Mouse (Mus musculus) right cerebral cortex, adult 18-20 months (tissue): ENCODE results near the gene Olfr716.
"Not testable (repeated sequence)": the region's sequence is repeated elsewhere in the genome, so short reads cannot be mapped to it uniquely, and the experiment has no call there.

ENCODE experiments used
- DNase-seq: peaks from one replicate; pipeline ENCODE4 v3.0.0; 2022; ENCODE audit warnings: mixed read lengths

Olfr716 gene

DNA sequence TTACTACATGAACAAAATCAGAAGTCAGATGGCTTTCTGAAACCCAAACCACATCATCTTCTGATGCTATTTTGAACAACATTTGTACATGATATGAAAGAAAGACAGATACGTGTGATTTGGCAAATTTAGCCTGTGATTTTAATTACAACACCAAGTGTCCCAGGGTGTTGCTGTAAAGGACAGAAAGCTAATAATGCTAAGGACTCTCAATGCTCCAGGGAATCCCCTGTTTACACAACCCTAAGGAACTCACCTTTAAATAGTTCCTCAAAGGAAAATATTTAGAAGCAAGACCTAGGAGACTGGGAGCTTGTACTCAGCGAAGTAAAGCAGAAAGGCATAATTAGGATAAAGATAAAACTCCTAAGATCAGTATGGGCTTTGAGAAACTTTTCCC, at the start of gene Olfr716:
Olfr716 (plus strand) TSS at position 301 of the 400 bp plus-strand sequence.
- not testable (repeated sequence) for DNase-seq

DNA sequence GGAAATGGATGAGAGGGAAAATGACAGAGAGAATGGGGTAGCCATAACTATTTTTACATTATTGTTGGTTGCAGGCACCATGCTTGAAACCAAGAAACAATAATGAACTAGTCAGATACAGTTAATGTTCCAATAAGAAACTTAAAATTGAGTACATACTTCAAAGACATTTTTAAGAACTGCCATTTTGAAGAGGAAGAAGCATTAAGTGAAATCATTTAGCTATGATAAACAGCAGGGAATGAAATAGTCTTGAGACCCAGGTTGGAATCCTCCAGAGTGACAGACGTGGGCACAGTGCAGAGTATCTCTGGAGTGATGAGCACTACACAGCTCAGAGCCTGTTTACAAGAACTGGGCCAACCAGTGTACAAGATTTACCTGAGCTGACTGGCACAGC, 45.2 kb upstream of the Olfr716 start, which contains the start of gene Olfr17:
Olfr17 (plus strand) TSS at position 301 of the 400 bp plus-strand sequence.
- DNase-seq = no peak

DNA sequence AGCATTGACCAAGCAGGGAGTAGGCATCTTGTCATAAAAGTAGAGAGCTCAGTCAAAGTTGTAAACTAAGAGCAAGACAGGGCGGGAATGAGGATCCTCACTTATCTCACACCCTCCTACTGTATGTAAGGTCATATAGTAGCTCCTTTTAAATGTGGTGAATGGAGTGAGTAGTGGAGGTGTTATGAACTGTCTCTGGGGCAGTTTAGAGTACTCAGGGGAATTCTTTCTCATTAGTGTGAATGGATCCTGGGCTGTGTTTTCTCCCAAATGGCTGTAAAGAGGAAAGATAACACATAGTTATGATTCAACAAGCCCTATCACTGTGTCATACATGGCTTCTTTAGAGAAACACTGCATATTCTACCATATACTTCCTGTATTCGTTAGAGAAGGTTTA, 27.9 kb upstream of the Olfr716 start, which contains the start of gene Olfr715b:
Olfr715b (minus strand) TSS at position 101 of the 400 bp plus-strand sequence.
- DNase-seq = not testable (repeated sequence)

DNA sequence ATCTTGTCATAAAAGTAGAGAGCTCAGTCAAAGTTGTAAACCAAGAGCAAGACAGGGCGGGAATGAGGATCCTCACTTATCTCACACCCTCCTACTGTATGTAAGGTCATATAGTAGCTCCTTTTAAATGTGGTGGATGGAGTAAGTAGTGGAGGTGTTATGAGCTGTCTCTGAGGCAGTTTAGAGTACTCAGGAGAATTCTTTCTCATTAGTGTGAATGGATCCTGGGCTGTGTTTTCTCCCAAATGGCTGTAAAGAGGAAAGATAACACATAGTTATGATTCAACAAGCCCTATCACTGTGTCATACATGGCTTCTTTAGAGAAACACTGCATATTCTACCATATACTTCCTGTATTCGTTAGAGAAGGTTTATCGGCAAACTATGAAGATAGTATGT, 7.1 kb upstream of the Olfr716 start, which contains the start of gene Olfr715:
Olfr715 (minus strand) TSS at position 101 of the 400 bp plus-strand sequence.
- DNase-seq = not testable (repeated sequence)

DNA sequence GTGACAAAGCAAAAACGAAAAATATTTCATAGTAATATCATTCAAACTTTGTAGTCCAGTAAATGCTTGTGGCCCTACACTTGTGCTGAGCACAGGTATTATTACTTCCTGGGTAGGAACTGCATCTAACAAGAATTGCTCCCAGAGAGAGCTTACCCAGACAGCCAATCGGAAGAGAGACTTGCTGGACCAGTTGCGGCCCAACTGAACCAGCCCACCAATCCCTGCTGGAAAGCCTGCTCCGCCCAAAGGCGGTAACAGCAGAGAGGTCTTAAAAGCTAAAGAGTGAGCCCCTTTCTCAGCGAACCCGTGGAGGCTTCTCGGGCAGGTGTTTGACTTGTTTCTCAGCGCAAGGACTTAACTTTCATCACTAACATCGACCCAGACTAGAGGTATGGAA, 28.6 kb downstream of the Olfr716 start, which contains the start of gene Nlrp14:
Nlrp14 (plus strand) TSS at position 301 of the 400 bp plus-strand sequence.
- no peak for DNase-seq

DNA sequence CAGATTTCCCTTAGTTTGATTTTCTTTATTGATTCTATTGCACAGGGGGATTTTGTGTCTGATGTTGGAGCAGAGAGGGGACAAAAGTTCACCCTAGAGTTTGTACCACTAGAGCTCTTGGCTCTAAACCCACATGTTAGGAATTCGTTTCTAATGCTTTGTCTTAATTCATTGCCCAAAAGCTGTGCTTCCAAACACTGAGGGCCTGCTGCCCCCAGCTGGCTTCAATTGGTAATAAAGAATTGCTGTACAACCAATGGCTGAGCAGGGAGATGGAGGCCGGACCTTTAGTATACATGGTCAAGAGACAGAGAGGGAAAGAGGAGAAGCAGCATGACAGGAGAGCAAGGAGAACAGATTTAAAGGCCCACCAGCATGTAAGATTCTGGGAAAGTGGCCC, 42.3 kb downstream of the Olfr716 start:
- DNase-seq = no peak
